Mouse (Mus musculus) liver, adult 2 months (tissue): ENCODE results near the gene Mllt6. TPM values are rescaled to one million over a fixed set of nuclear protein-coding genes. Genes with fewer than 3 reads are reported as not detected.
"Not testable (repeated sequence)": the region's sequence is repeated elsewhere in the genome, so short reads cannot be mapped to it uniquely, and the experiment has no call there.

Experiments
- DNase-seq: peaks from one replicate; pipeline ENCODE4 v3.0.0-alpha.2; 2011; ENCODE audit warnings: low read depth, low spot score; ENCODE audit errors: extremely low read depth
- H3K27ac ChIP-seq: fragments of 200-500 bp; replicated peaks from 2 replicates; pipeline ENCODE4 v1.5.1; 2012; ENCODE audit warnings: low read depth, mild to moderate bottlenecking, control low read depth, inconsistent platforms, low read length; ENCODE audit not compliant: insufficient read depth
- H3K27me3 ChIP-seq: fragments of 200-500 bp; 2 replicates; pipeline ENCODE4 v1.6.1; 2012; ENCODE audit warnings: mild to moderate bottlenecking, moderate library complexity, low read length, inconsistent platforms; ENCODE audit not compliant: control insufficient read depth, insufficient read depth
- H3K36me3 ChIP-seq: fragments of 200-500 bp; 2 replicates; pipeline ENCODE4 v1.6.1; 2012; ENCODE audit warnings: low read length, inconsistent platforms; ENCODE audit not compliant: control insufficient read depth, insufficient read depth
- H3K4me1 ChIP-seq: fragments of 200-500 bp; 2 replicates; pipeline ENCODE4 v1.6.1; 2011; ENCODE audit warnings: low read length; ENCODE audit not compliant: control insufficient read depth, insufficient read depth
- H3K4me3 ChIP-seq: fragments of 200-500 bp; 2 replicates; pipeline ENCODE4 v1.5.1; 2011; ENCODE audit warnings: low read depth, mild to moderate bottlenecking, control low read depth, low read length, moderate library complexity; ENCODE audit not compliant: insufficient read depth
- H3K79me2 ChIP-seq: fragments of 200-500 bp; 2 replicates; pipeline ENCODE4 v1.6.1; 2012; ENCODE audit warnings: inconsistent platforms, mild to moderate bottlenecking, low read length, moderate library complexity; ENCODE audit not compliant: control insufficient read depth, insufficient read depth
- H3K9ac ChIP-seq: fragments of 200-500 bp; 2 replicates; pipeline ENCODE4 v1.6.1; 2012; ENCODE audit warnings: low read depth, mild to moderate bottlenecking, control low read depth, inconsistent platforms, low read length
- CTCF ChIP-seq: fragments of 200-500 bp; IDR thresholded peaks from 2 replicates; pipeline ENCODE4 v1.5.1; 2011; ENCODE audit warnings: low read depth, low read length, control low read depth
- POLR2A ChIP-seq: fragments of 200-500 bp; IDR thresholded peaks from 2 replicates; pipeline ENCODE4 v1.6.1; 2011; ENCODE audit warnings: low read length, control low read depth; ENCODE audit not compliant: insufficient read depth; ENCODE audit errors: extremely low read depth
- WGBS: fragments of 180-500 bp; shearing (Covaris S2); methylation state at CpG from one replicate; pipeline ENCODE4 v1.1.7; 2018; 5-methylcytosine and 5-hydroxymethylcytosine counted together
- polyA plus RNA-seq: library from polyadenylated mRNA; depleted of rRNA; stranded (reverse); fragments of >200 nt; gene quantifications from 2 replicates; pipeline ENCODE4 v1.2.3, GENCODE M21; 2012; rRNA removed
- total RNA-seq: library from RNA; depleted of rRNA; stranded (reverse); fragments of >200 nt; gene quantifications from 2 replicates; pipeline ENCODE4 v1.2.3, GENCODE M21; 2014; rRNA removed

Gene Mllt6
- total and polyA plus RNA-seq, 2 experiments: 3.8 to 11.2 TPM

DNA sequence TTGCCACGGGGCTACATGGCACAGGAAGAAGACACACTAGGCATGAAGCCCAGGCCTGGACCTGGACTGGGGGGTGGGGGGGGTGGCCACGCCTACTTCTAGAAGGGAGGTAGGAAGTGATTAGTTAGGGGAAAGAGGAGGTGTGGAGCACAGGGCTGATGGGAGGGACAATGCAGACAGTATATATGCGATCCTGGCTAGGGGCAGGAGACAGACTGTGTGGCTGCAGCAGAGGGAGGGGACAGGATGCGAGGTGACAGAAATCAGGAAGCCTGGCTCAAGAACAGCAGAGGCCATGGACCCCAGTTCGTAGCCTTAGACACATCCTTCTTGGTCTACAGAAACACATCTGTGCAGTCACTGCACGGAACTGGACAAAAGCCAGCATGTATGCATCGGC lies 60.5 kb downstream of the Mllt6 start:
- peaks cover 16% of the 10 kb centered on the region; the same call in 1 of the 2 replicates for H3K36me3 ChIP-seq
- TF ChIP-seq CTCF: no peak
- H3K4me3 ChIP-seq: no peak overlapping the region
- WGBS: 73% methylated on average over 7 of the region's 7 CpGs
- H3K79me2 ChIP-seq: no peaks in the 10 kb centered on the region
- 0 out of 2 replicates have a peak, but pooled peaks cover 1% of the 10 kb centered on the region for H3K4me1 ChIP-seq
- no peaks in the 10 kb centered on the region for H3K27me3 ChIP-seq
- H3K27ac ChIP-seq: no peak overlapping the region
- no peak for DNase-seq
- no peak overlapping the region for H3K9ac ChIP-seq

DNA sequence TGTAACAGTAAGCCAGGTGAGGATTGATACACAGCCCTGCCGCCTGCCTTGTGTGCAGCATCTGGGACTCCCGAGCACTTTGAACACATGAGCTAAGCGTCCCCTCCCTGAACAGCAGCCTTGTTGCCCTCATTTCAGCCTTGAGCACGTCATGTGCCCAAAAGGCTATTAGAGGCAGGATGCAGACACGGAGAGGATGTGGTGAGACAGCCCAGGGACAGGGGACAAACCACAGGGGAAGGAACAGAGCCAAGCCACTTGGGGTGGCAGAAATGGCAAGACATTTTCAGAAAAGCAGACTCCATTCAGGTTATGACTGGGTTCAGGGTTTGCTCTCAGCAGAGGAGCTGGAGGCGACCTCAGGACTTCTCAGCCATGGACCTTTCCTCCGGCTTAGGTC lies 65.1 kb downstream of the Mllt6 start:
- peaks cover 16% of the 10 kb centered on the region for H3K36me3 ChIP-seq
- TF ChIP-seq POLR2A (no peak), CTCF (no peak)
- WGBS: 87% methylated on average over 7 of the region's 7 CpGs

DNA sequence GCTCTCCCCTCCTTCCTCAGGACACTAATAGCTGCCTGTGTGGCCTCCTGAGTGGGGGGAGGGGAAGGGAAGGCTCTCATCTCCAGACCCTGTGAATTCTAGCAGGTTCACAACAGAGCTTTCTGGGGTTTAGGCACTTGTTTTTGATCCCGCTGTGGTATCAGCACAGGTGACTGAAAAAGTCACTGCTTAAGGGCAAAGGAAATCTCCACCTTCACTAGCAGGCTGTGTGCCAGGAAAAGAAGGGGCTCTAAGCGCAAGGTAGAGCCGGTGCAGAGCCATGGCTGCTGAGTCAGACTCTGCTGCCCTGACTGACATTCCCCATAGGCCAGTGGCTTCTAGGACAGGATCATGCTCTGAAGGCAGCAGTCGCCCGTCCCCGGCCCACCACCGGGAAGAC lies 65.5 kb downstream of the Mllt6 start:
- TF ChIP-seq POLR2A (no peak), CTCF (no peak)
- Histone ChIP-seq H3K36me3 (peaks cover 16% of the 10 kb centered on the region), H3K4me1 (0 out of 2 replicates have a peak, but pooled peaks cover 1% of the 10 kb centered on the region)

More for the DNA sequence above, 65.1 kb downstream of the Mllt6 start:
- DNase-seq: no peak
- Histone ChIP-seq H3K4me1 (0 out of 2 replicates have a peak, but pooled peaks cover 1% of the 10 kb centered on the region), H3K27ac (no peak overlapping the region), H3K27me3 (no peaks in the 10 kb centered on the region), H3K4me3 (no peak overlapping the region), H3K9ac (no peak overlapping the region), H3K79me2 (no peaks in the 10 kb centered on the region)

DNA sequence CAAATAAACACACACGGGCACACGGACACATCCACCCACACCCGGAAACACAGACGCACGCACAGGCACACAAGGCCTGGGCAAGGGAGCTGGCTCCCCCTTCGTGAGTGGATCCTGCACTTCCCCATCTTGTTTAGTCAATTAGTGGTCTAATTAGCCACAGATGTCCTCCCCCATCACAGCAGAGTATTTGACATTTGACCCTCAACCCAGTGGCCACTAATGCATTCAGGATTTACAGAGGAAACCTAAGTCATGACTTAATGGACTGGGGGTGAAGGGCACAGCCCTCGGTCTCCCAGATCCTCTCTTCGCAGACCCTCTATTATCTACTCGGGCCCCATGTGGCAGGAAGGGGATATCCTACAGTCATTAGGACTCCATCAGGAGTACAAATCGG lies 70.5 kb downstream of the Mllt6 start:
- 58% methylated on average over 10 of the region's 10 CpGs for WGBS
- H3K79me2 ChIP-seq: peaks cover 6% of the 10 kb centered on the region; the same call in 1 of the 2 replicates
- no peak overlapping the region for H3K9ac ChIP-seq
- H3K27ac ChIP-seq: no peak overlapping the region
- no peak for DNase-seq
- no peak overlapping the region for H3K4me3 ChIP-seq
- peaks cover 5% of the 10 kb centered on the region for H3K4me1 ChIP-seq
- TF ChIP-seq POLR2A (no peak), CTCF (no peak)
- H3K27me3 ChIP-seq: no peaks in the 10 kb centered on the region
- H3K36me3 ChIP-seq: peaks cover 12% of the 10 kb centered on the region

More for the DNA sequence above, 65.5 kb downstream of the Mllt6 start:
- no peaks in the 10 kb centered on the region for H3K27me3 ChIP-seq
- 0 out of 2 replicates have a peak, but pooled peaks cover 3% of the 10 kb centered on the region for H3K79me2 ChIP-seq
- H3K4me3 ChIP-seq: no peak overlapping the region
- no peak overlapping the region for H3K9ac ChIP-seq
- DNase-seq: no peak
- no peak overlapping the region for H3K27ac ChIP-seq
- WGBS: 93% methylated on average over 7 of the region's 7 CpGs

DNA sequence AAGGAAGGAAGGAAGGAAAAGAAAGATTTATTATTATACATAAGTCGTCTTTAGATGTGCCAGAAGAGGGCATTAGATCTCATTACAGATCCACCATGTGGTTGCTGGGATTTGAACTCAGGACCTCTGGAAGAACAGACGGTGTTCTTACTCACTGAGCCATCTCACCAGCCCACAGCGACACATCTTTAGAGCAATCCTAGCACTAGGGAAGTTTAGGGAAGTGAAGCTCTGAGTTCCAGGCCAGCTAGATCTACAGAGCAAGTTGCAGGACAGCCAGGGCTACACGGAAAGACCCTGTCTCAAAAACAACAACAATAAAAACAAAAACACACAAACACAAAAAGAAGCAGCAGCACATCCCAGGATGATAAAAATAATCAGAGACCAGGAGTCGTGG lies 71.6 kb downstream of the Mllt6 start:
- H3K9ac ChIP-seq, H3K27ac ChIP-seq, H3K79me2 ChIP-seq, H3K27me3 ChIP-seq, DNase-seq, H3K4me3 ChIP-seq, H3K4me1 ChIP-seq: not testable (repeated sequence)
- WGBS: 81% methylated on average over 5 of the region's 5 CpGs
- H3K36me3 ChIP-seq: peaks cover 12% of the 10 kb centered on the region

Other genes starting within 250 kb of the Mllt6 start
- gene Arhgap23, start 247.9 kb upstream of the Mllt6 start, total RNA-seq: 2.8 and 4.5 TPM in 2 replicates
- 11.3 and 13.6 TPM in 2 replicates for gene Arhgap23, start 247.9 kb upstream of the Mllt6 start, polyA plus RNA-seq
- gene 4933428G20Rik, start 163.1 kb upstream of the Mllt6 start, total RNA-seq: not detected in 2 replicates
- not detected in 2 replicates for gene 4933428G20Rik, start 163.1 kb upstream of the Mllt6 start, polyA plus RNA-seq
- gene Srcin1, start 87.2 kb upstream of the Mllt6 start, total RNA-seq: under 0.01 and 0.20 TPM in 2 replicates
- gene Srcin1, start 87.2 kb upstream of the Mllt6 start, polyA plus RNA-seq: 0.06 and 0.12 TPM in 2 replicates
- gene Epop, start 33.7 kb upstream of the Mllt6 start, total RNA-seq: 0.37 and 0.67 TPM in 2 replicates
- gene Epop, start 33.7 kb upstream of the Mllt6 start, polyA plus RNA-seq: 2.5 and 3.5 TPM in 2 replicates
- 35.7 and 41.0 TPM in 2 replicates for gene Cisd3, start 22.4 kb downstream of the Mllt6 start, total RNA-seq
- 73.6 and 94.5 TPM in 2 replicates for gene Cisd3, start 22.4 kb downstream of the Mllt6 start, polyA plus RNA-seq
- gene Pcgf2, start 37.1 kb downstream of the Mllt6 start, total RNA-seq: 0.34 and 0.37 TPM in 2 replicates
- gene Pcgf2, start 37.1 kb downstream of the Mllt6 start, polyA plus RNA-seq: 5.6 and 12.0 TPM in 2 replicates
- 281 and 313 TPM in 2 replicates for gene Psmb3, start 40.0 kb downstream of the Mllt6 start, total RNA-seq
- gene Psmb3, start 40.0 kb downstream of the Mllt6 start, polyA plus RNA-seq: 299 and 334 TPM in 2 replicates
- 4.1 and 5.5 TPM in 2 replicates for gene Pip4k2b, start 81.3 kb downstream of the Mllt6 start, total RNA-seq
- 10.8 and 11.0 TPM in 2 replicates for gene Pip4k2b, start 81.3 kb downstream of the Mllt6 start, polyA plus RNA-seq
- 5.8 and 6.8 TPM in 2 replicates for gene Cwc25, start 103.1 kb downstream of the Mllt6 start, total RNA-seq
- gene Cwc25, start 103.1 kb downstream of the Mllt6 start, polyA plus RNA-seq: 6.2 and 6.3 TPM in 2 replicates
- not detected in 2 replicates for gene 1700001P01Rik, start 112.5 kb downstream of the Mllt6 start, total RNA-seq
- gene 1700001P01Rik, start 112.5 kb downstream of the Mllt6 start, polyA plus RNA-seq: not detected in 2 replicates
- 240 and 283 TPM in 2 replicates for gene Rpl23, start 119.0 kb downstream of the Mllt6 start, total RNA-seq
- 68.5 and 71.4 TPM in 2 replicates for gene Rpl23, start 119.0 kb downstream of the Mllt6 start, polyA plus RNA-seq
- 23.3 and 33.3 TPM in 2 replicates for gene Lasp1, start 135.6 kb downstream of the Mllt6 start, total RNA-seq
- gene Lasp1, start 135.6 kb downstream of the Mllt6 start, polyA plus RNA-seq: 80.5 and 85.4 TPM in 2 replicates
- gene B230217C12Rik, start 177.4 kb downstream of the Mllt6 start, total RNA-seq: 0.09 and 0.27 TPM in 2 replicates
- gene B230217C12Rik, start 177.4 kb downstream of the Mllt6 start, polyA plus RNA-seq: 0.14 and 0.29 TPM in 2 replicates
- 1.4 and 1.9 TPM in 2 replicates for gene Fbxo47, start 220.7 kb downstream of the Mllt6 start, total RNA-seq
- 0.17 and 0.27 TPM in 2 replicates for gene Fbxo47, start 220.7 kb downstream of the Mllt6 start, polyA plus RNA-seq